Mouse (Mus musculus) liver, adult 2 months (tissue): ENCODE results near the gene Ift57.

Experiments
- CTCF ChIP-seq: fragments of 200-500 bp; IDR thresholded peaks from 2 replicates; pipeline ENCODE4 v1.5.1; 2011; ENCODE audit warnings: low read depth, low read length, control low read depth
- POLR2A ChIP-seq: fragments of 200-500 bp; IDR thresholded peaks from 2 replicates; pipeline ENCODE4 v1.6.1; 2011; ENCODE audit warnings: low read length, control low read depth; ENCODE audit not compliant: insufficient read depth; ENCODE audit errors: extremely low read depth

DNA sequence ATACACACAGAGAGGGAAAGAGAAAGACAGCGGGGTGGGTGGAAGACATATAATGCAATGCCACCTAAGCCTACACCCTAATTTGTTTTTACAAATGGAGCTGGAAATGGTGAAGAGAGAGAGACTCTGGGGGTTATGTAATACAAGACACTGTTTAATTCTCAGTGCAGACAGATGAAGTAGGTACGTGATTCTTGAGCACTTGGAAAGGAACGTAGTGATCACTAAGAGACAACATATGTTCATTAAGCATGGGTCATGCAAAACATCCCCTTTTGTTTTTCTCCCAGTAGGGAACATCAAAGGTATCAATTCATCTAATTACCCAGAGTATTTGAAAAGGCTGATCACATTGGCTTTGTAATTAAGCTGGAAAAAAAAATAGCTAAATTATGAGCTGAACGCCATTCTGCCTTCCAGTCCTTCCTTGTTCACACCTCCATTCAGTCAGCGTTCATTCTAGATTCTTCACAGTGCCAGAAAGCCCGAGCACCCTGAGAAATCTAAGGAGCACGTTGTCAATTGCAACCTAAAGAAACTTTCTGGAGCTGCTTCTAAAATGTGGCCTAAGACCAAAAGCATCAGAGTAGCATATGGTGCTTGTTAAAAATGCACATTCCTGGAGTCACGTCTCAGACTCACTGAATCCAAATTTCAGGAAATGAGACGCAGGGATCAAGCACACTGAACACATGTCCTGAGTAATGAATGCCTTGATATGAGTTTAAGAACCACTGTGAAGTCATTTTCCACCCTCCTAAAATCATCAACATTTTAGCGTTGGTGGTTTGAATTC, 114.0 kb downstream of the Ift57 start:
- no peak for TF ChIP-seq CTCF
- no peak for TF ChIP-seq POLR2A
